Mouse (Mus musculus) liver, adult 10 weeks (tissue): Measurements from ENCODE around the gene Zfp641. TPM values are rescaled to one million over a fixed set of nuclear protein-coding genes. Genes with fewer than 3 reads are reported as not detected.

Source experiments
- polyA plus RNA-seq: library from polyadenylated mRNA; stranded (reverse); fragments of 350-450 nt; fragmentation: Illumina TruSeq; extraction: RNeasy Lipid Tissue Mini Kit (QIAGEN cat#74804); gene quantifications from one replicate; pipeline ENCODE4 v1.2.3, GENCODE M21; 2014; ENCODE audit warnings: low read depth, low replicate concordance

The Zfp641 gene
- 0.32 TPM for polyA plus RNA-seq

DNA sequence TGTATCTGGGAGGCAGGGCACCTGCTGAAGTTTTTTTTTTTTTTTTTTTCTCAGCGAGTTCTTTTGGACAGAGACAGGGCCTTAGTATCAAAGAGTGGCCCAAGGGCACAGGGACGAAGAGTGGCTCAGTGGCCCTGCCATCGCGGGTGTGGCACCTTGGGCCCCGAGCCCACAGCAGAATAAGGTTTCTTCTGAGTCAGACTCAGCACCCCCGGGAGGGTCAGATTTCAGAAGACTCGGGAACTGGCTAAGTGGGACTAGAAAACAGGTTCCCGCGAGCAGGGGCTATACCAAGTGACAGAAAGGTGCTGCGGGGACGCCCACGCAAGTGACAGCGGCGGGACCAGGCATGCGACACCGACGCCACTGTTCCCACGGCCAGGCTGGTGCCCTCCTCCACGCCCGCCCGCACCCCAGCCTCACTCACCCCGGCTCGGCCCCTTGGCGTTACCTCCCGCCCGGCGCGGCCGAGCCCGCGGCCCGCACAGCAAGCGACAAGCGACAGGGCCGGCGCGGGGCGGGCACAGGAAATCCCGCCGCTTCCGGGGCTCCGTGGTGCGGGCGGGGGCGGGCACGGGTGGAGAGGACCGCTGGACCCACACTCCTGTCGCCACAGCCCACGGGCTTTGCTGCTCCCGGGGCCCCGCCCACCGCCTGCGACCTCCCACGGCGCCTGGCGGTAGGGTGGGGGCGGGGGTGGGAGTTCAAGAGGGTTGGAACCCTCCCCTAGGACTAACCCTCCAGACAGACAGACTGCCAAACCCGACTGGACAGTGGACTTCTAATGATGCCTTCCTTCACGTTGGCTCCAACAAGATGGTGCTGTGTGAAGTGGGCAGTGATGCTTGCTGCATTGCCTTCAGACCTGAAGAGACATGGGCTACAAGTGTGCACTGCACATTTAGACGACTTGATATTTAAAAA lies at the start of gene Zfp641:
Gene Zfp641 (minus strand): TSS at position 534 of the 924 bp plus-strand sequence.

DNA sequence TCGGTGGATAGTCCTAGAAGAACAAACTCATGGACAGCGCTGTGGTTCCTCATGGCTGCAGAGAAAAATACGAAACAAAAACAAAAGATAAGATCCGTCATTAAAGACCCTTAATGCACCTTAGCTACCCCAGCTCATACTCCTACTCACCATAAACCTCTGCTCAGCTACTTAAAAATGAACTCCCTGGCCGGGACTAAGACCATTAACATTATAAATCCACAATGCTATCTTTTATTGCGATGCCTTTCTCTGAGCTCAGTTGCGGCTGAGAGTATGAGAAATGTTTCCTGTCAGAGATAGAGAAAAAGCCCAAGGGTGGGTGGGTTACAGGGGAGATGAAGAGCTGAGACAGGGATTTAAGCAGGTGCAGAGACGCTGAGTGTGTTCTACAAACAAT lies 44.9 kb upstream of the Zfp641 start, which contains the start of gene Olfr284:
Gene Olfr284 (minus strand): TSS at position 101 of the 400 bp plus-strand sequence.

DNA sequence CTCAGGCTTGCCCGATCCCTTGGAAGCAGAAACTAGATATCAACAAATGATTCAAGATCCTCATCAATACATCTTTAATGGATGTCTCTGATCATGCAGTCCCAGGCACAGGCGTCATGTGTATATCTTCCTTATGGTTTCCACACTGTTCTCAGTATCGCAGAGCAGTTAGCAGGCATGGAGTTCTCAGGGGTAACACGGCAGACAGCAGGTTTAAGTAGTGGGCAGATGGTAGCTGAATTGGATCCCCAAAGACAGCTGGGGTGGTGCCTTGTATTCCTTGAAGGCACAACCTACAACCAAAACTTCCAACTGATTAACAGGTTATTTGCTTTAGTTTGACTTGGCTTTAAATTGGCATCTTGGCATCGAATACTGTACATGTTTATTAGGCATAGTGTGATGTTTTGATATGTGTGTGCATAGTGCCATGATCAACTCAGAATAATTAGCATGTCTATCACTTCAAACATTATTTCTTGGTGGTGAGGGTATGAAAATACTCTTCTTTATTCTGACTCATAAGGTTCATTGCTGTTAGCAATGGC lies 21.3 kb upstream of the Zfp641 start, which contains the start of gene Olfr285:
Gene Olfr285 (minus strand): TSS at position 177 of the 548 bp plus-strand sequence.

DNA sequence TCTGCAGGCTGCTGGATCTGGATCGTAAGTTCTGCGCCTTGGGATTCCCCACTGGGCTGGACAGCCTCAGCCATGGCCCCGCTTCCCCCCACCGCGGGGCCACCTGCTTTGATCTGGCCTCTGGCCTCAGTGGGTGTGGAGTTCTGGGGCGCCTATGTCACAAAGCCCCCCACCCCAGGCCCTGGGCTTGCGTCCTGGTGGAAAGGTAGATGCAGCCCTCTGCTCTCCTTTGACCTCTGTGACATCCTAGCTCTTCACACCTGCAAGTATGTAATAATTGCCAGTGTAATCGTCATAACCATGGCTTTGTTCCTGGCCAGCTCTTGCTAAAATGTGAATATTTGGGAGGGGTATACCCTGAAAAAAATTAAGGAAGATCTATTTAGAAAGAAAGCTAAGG lies 38.8 kb downstream of the Zfp641 start, which contains the start of gene H1fnt:
Gene H1fnt (minus strand): TSS at position 101 of the 400 bp plus-strand sequence.

Other genes starting within 250 kb of the Zfp641 start
- gene Pfkm, start 203.6 kb downstream of the Zfp641 start, polyA plus RNA-seq = 2.6 TPM
- 8.6 TPM for gene Senp1, start 202.4 kb downstream of the Zfp641 start, polyA plus RNA-seq
- gene Asb8, start 130.5 kb downstream of the Zfp641 start, polyA plus RNA-seq = 16.2 TPM
- gene Ccdc184, start 129.0 kb downstream of the Zfp641 start, polyA plus RNA-seq = not detected
- gene Olfr288, start 100.6 kb downstream of the Zfp641 start, polyA plus RNA-seq = not detected
- not detected for gene Gm44579, start 75.2 kb downstream of the Zfp641 start, polyA plus RNA-seq
- gene Olfr287, start 75.1 kb downstream of the Zfp641 start, polyA plus RNA-seq = not detected
- not detected for gene Olfr286, start 61.7 kb downstream of the Zfp641 start, polyA plus RNA-seq
- gene H1fnt, start 38.9 kb downstream of the Zfp641 start, polyA plus RNA-seq = not detected
- gene Olfr285, start 21.2 kb upstream of the Zfp641 start, polyA plus RNA-seq = not detected
- not detected for gene Olfr284, start 44.8 kb upstream of the Zfp641 start, polyA plus RNA-seq
- gene Olfr283, start 84.8 kb upstream of the Zfp641 start, polyA plus RNA-seq = not detected
- not detected for gene Olfr282, start 135.1 kb upstream of the Zfp641 start, polyA plus RNA-seq
- not detected for gene Olfr281, start 156.4 kb upstream of the Zfp641 start, polyA plus RNA-seq
- gene OR5BS1P, start 173.7 kb upstream of the Zfp641 start, polyA plus RNA-seq = not detected
- not detected for gene Lalba, start 186.6 kb upstream of the Zfp641 start, polyA plus RNA-seq
- not detected for gene Olfr279, start 196.2 kb upstream of the Zfp641 start, polyA plus RNA-seq
- gene Kansl2, start 238.1 kb upstream of the Zfp641 start, polyA plus RNA-seq = 18.8 TPM